Mouse (Mus musculus): ENCODE results near the gene Dhx58. TPM values are rescaled to one million over a fixed set of nuclear protein-coding genes. Genes with fewer than 3 reads are reported as not detected.
A peak's percentile ranks its signal among the peaks of the same experiment; 100 is the strongest.
"Not testable (repeated sequence)": the region's sequence is repeated elsewhere in the genome, so short reads cannot be mapped to it uniquely, and the experiment has no call there.

Gene Dhx58
- polyA plus RNA-seq, 1 experiment from 2014 or later = 0.74 TPM

- H3K4me3 ChIP-seq = no peak overlapping the region
- no peaks in the 10 kb centered on the region for H3K36me3 ChIP-seq
Observed at GRCm38 (mm10) chr11:100677810-100678209, 26.3 kb downstream of the Dhx58 start.

GRCm38 (mm10) chr11:100673169-100673568 is 30.9 kb downstream of the Dhx58 start:
- Histone ChIP-seq H3K27ac (ENCODE audit: poor library complexity, severe bottlenecking) (no peak overlapping the region), H3K9ac (peak overlapping the region; percentile 48), H3K27me3 (replicated peaks) (peaks cover 29% of the 10 kb centered on the region), H3K36me3 (no peaks in the 10 kb centered on the region), H3K9me3 (replicated peaks) (0 out of 2 replicates have a peak, but pooled peaks cover 4% of the 10 kb centered on the region), H3K4me2 (peak overlapping the region; percentile 57), H3K4me3 (peak overlapping the region; percentile 25; the same call in 1 of the 2 replicates), H3K4me1 (replicated peaks) (peaks cover 30% of the 10 kb centered on the region)
- no peak for ATAC-seq (ENCODE audit: insufficient number of reproducible peaks, low FRiP score)
- 5% methylated on average over 23 of the region's 23 CpGs for WGBS

More at GRCm38 (mm10) chr11:100677810-100678209, 26.3 kb downstream of the Dhx58 start:
- H3K9ac ChIP-seq = 0 out of 2 replicates have a peak overlapping the region, but pooled peaks have one; percentile 26
- no peak for ATAC-seq (ENCODE audit: insufficient number of reproducible peaks, low FRiP score)
- WGBS = 45% methylated on average over 7 of the region's 7 CpGs
- H3K4me1 ChIP-seq (replicated peaks) = peaks cover 20% of the 10 kb centered on the region
- H3K4me2 ChIP-seq = no peak overlapping the region
- no peak overlapping the region for H3K27ac ChIP-seq (ENCODE audit: poor library complexity, severe bottlenecking)
- H3K27me3 ChIP-seq (replicated peaks) = peaks cover 27% of the 10 kb centered on the region
- H3K9me3 ChIP-seq (replicated peaks) = no peaks in the 10 kb centered on the region

GRCm38 (mm10) chr11:100671956-100672355 is 32.1 kb downstream of the Dhx58 start:
- H3K4me1 ChIP-seq (replicated peaks) = peaks cover 19% of the 10 kb centered on the region
- peaks cover 29% of the 10 kb centered on the region for H3K27me3 ChIP-seq (replicated peaks)
- no peak overlapping the region for H3K4me3 ChIP-seq
- no peaks in the 10 kb centered on the region for H3K36me3 ChIP-seq
- no peak for ATAC-seq (ENCODE audit: insufficient number of reproducible peaks, low FRiP score)
- H3K9me3 ChIP-seq (replicated peaks) = 0 out of 2 replicates have a peak, but pooled peaks cover 4% of the 10 kb centered on the region
- H3K27ac ChIP-seq (ENCODE audit: poor library complexity, severe bottlenecking) = no peak overlapping the region
- H3K4me2 ChIP-seq = no peak overlapping the region
- 9% methylated on average over 2 of the region's 2 CpGs for WGBS
- H3K9ac ChIP-seq = no peak overlapping the region

GRCm38 (mm10) chr11:100671049-100671448 is 33.0 kb downstream of the Dhx58 start:
- 82% methylated on average over 1 of the region's 1 CpGs for WGBS
- 0 out of 2 replicates have a peak, but pooled peaks cover 4% of the 10 kb centered on the region for H3K9me3 ChIP-seq (replicated peaks)
- no peak overlapping the region for H3K9ac ChIP-seq
- H3K4me3 ChIP-seq = no peak overlapping the region
- H3K36me3 ChIP-seq = no peaks in the 10 kb centered on the region
- no peak overlapping the region for H3K4me2 ChIP-seq
- peaks cover 19% of the 10 kb centered on the region for H3K4me1 ChIP-seq (replicated peaks)
- ATAC-seq (ENCODE audit: insufficient number of reproducible peaks, low FRiP score) = no peak
- peaks cover 29% of the 10 kb centered on the region for H3K27me3 ChIP-seq (replicated peaks)
- H3K27ac ChIP-seq (ENCODE audit: poor library complexity, severe bottlenecking) = no peak overlapping the region

GRCm38 (mm10) chr11:100659806-100660205 is 44.3 kb downstream of the Dhx58 start:
- WGBS = 65% methylated on average over 10 of the region's 10 CpGs
- Histone ChIP-seq H3K4me2 (no peak overlapping the region), H3K4me1 (replicated peaks) (peaks cover 19% of the 10 kb centered on the region), H3K4me3 (no peak overlapping the region), H3K9ac (no peak overlapping the region), H3K27me3 (replicated peaks) (no peaks in the 10 kb centered on the region), H3K27ac (ENCODE audit: poor library complexity, severe bottlenecking) (no peak overlapping the region), H3K9me3 (replicated peaks) (no peaks in the 10 kb centered on the region), H3K36me3 (no peaks in the 10 kb centered on the region)
- ATAC-seq (ENCODE audit: insufficient number of reproducible peaks, low FRiP score) = no peak

GRCm38 (mm10) chr11:100656458-100656857 is 47.6 kb downstream of the Dhx58 start:
- Histone ChIP-seq H3K4me3 (no peak overlapping the region), H3K36me3 (no peaks in the 10 kb centered on the region), H3K9me3 (replicated peaks) (no peaks in the 10 kb centered on the region), H3K27ac (ENCODE audit: poor library complexity, severe bottlenecking) (no peak overlapping the region), H3K27me3 (replicated peaks) (peaks cover 9% of the 10 kb centered on the region), H3K4me2 (peak overlapping the region; percentile 48), H3K9ac (peak overlapping the region; percentile 35; the same call in 1 of the 2 replicates), H3K4me1 (replicated peaks) (peaks cover 22% of the 10 kb centered on the region)
- WGBS = 9% methylated on average over 6 of the region's 6 CpGs
- no peak for ATAC-seq (ENCODE audit: insufficient number of reproducible peaks, low FRiP score)

- not testable (repeated sequence) for H3K27ac ChIP-seq (ENCODE audit: poor library complexity, severe bottlenecking); H3K4me3 ChIP-seq; H3K4me2 ChIP-seq; ATAC-seq (ENCODE audit: insufficient number of reproducible peaks, low FRiP score); H3K36me3 ChIP-seq; H3K9ac ChIP-seq; H3K9me3 ChIP-seq (replicated peaks)
- Histone ChIP-seq H3K27me3 (replicated peaks) (peaks cover 18% of the 10 kb centered on the region), H3K4me1 (replicated peaks) (peaks cover 22% of the 10 kb centered on the region)
- 59% methylated on average over 3 of the region's 3 CpGs for WGBS
Observed at GRCm38 (mm10) chr11:100655589-100655988, 48.5 kb downstream of the Dhx58 start.

- WGBS = 12% methylated on average over 3 of the region's 3 CpGs
- Histone ChIP-seq H3K4me3 (no peak overlapping the region), H3K36me3 (no peaks in the 10 kb centered on the region), H3K4me1 (replicated peaks) (peaks cover 12% of the 10 kb centered on the region), H3K4me2 (no peak overlapping the region), H3K9ac (no peak overlapping the region), H3K27ac (ENCODE audit: poor library complexity, severe bottlenecking) (no peak overlapping the region), H3K27me3 (replicated peaks) (peaks cover 43% of the 10 kb centered on the region), H3K9me3 (replicated peaks) (no peaks in the 10 kb centered on the region)
- ATAC-seq (ENCODE audit: insufficient number of reproducible peaks, low FRiP score) = no peak
Observed at GRCm38 (mm10) chr11:100651748-100652147, 52.3 kb downstream of the Dhx58 start.

- Histone ChIP-seq H3K4me2 (no peak overlapping the region), H3K9ac (no peak overlapping the region), H3K27ac (ENCODE audit: poor library complexity, severe bottlenecking) (no peak overlapping the region), H3K27me3 (replicated peaks) (peaks cover 43% of the 10 kb centered on the region), H3K4me1 (replicated peaks) (peaks cover 7% of the 10 kb centered on the region), H3K9me3 (replicated peaks) (no peaks in the 10 kb centered on the region), H3K36me3 (no peaks in the 10 kb centered on the region), H3K4me3 (no peak overlapping the region)
- 18% methylated on average over 8 of the region's 8 CpGs for WGBS
- ATAC-seq (ENCODE audit: insufficient number of reproducible peaks, low FRiP score) = no peak
Observed at GRCm38 (mm10) chr11:100651205-100651604, 52.9 kb downstream of the Dhx58 start.

GRCm38 (mm10) chr11:100648405-100648804 is 55.7 kb downstream of the Dhx58 start:
- no peak overlapping the region for H3K9ac ChIP-seq
- no peak for ATAC-seq (ENCODE audit: insufficient number of reproducible peaks, low FRiP score)
- H3K27me3 ChIP-seq (replicated peaks) = peaks cover 52% of the 10 kb centered on the region
- H3K4me3 ChIP-seq = no peak overlapping the region
- H3K4me2 ChIP-seq = no peak overlapping the region
- H3K36me3 ChIP-seq = no peaks in the 10 kb centered on the region
- no peak overlapping the region for H3K27ac ChIP-seq (ENCODE audit: poor library complexity, severe bottlenecking)
- WGBS = 81% methylated on average over 8 of the region's 8 CpGs
- no peaks in the 10 kb centered on the region for H3K9me3 ChIP-seq (replicated peaks)
- H3K4me1 ChIP-seq (replicated peaks) = peaks cover 3% of the 10 kb centered on the region; the same call in 1 of the 2 replicates

GRCm38 (mm10) chr11:100646265-100646664 is 57.8 kb downstream of the Dhx58 start:
- Histone ChIP-seq H3K4me2 (no peak overlapping the region), H3K27me3 (replicated peaks) (peaks cover 56% of the 10 kb centered on the region), H3K9me3 (replicated peaks) (no peaks in the 10 kb centered on the region), H3K4me3 (no peak overlapping the region), H3K27ac (ENCODE audit: poor library complexity, severe bottlenecking) (no peak overlapping the region), H3K36me3 (no peaks in the 10 kb centered on the region), H3K4me1 (replicated peaks) (no peaks in the 10 kb centered on the region), H3K9ac (no peak overlapping the region)
- 7% methylated on average over 1 of the region's 1 CpGs for WGBS
- ATAC-seq (ENCODE audit: insufficient number of reproducible peaks, low FRiP score) = no peak
